Mouse (Mus musculus) E14TG2a.4 (cell line): ENCODE data around the gene 1520401A03Rik.

Experiments used
- CTCF ChIP-seq: conservative IDR thresholded peaks from 2 replicates; pipeline ENCODE4 v1.5.1; 2014; ENCODE audit warnings: low read length
- NANOG ChIP-seq: IDR thresholded peaks from 2 replicates; pipeline ENCODE4 v1.6.1; 2014; ENCODE audit warnings: borderline replicate concordance, low read length, mixed read lengths

- TF ChIP-seq CTCF (no peak), NANOG (no peak)
Measured at GRCm38 (mm10) chr17:23740136-23740584, 17.6 kb upstream of the 1520401A03Rik start.
